Mouse (Mus musculus) inflammation-experienced regulatory T-cells, adult 16 weeks (primary cell): ENCODE measurements around the gene Ctbp1. TPM values are rescaled to one million over a fixed set of nuclear protein-coding genes. Genes with fewer than 3 reads are reported as not detected.

Source experiments
- polyA plus RNA-seq: library from polyadenylated mRNA; unstranded; fragments of 100-300 nt; shearing (Covaris generic); gene quantifications from one replicate; pipeline ENCODE4 v1.2.1, GENCODE M21; 2017

Gene Ctbp1
- polyA plus RNA-seq = 14.3 TPM

GRCm38 (mm10) chr5:33274953-33275454 is at the start of gene Ctbp1:
Gene Ctbp1, minus strand, starts transcription at chr5:33274994.

GRCm38 (mm10) chr5:33218081-33218480 is 56.7 kb downstream of the Ctbp1 start, which contains the start of gene Spon2:
Gene Spon2, minus strand, starts transcription at chr5:33218455.

Other genes with a start within 250 kb of the Ctbp1 start
- not detected for gene Slc5a1, start 170.8 kb downstream of the Ctbp1 start, polyA plus RNA-seq
- not detected for gene Spon2, start 56.5 kb downstream of the Ctbp1 start, polyA plus RNA-seq
- gene Maea, start 60.5 kb upstream of the Ctbp1 start, polyA plus RNA-seq = 115 TPM
- 16.0 TPM for gene Uvssa, start 103.6 kb upstream of the Ctbp1 start, polyA plus RNA-seq
- not detected for gene Nkx1-1, start 159.0 kb upstream of the Ctbp1 start, polyA plus RNA-seq